Mouse (Mus musculus) R1 (cell line): ENCODE results near the gene Snx13.
A peak's percentile ranks its signal among the peaks of the same experiment; 100 is the strongest.

Source experiments
- DNase-seq: peaks from one replicate; pipeline ENCODE4 v3.0.0-alpha.2; 2018; ENCODE audit warnings: low read depth, low spot score

Gene Snx13

GRCm38 (mm10) chr12:35191698-35192425, 144.9 kb downstream of the Snx13 start:
- DNase-seq: peak; percentile 55

- DNase-seq: no peak
These were observed 145.4 kb downstream of the Snx13 start for GRCm38 (mm10) chr12:35192426-35192769.
